Comparison of ENCODE assay signal across 11 mouse cellular contexts in genomic region chr7:92401001-92401688, GRCm38 (mm10).
DNase-seq lines count a peak whose midpoint lies in the region; ATAC-seq and TF ChIP-seq lines count a peak whose summit lies in the region.
"Had no signal": no experiment of that assay in that cellular context is flagged by ENCODE, and none has a peak within 500 bp of the region (broad histone marks: within the 10 kb centered on the region; RNA-seq: fewer than 3 reads in every experiment).

No protein-coding gene starts in this region.

- no peak overlapping the region for H3K4me2 ChIP-seq in forebrain, postnatal 0 days (ENCODE audit: low read depth)
- H3K4me2 ChIP-seq in neural tube, embryonic 13.5 days, result no peak overlapping the region
- H3K4me2 ChIP-seq: intestine, embryonic 15.5 days had no signal

- H3K4me3 ChIP-seq in forebrain, postnatal 0 days (ENCODE audit: low read depth, low read length), result no peak overlapping the region
- no peak overlapping the region for H3K4me3 ChIP-seq in neural tube, embryonic 13.5 days
- H3K4me3 ChIP-seq: intestine, embryonic 15.5 days had no signal

- peak overlapping the region; percentile 22; the same call in 1 of the 2 replicates for H3K27ac ChIP-seq in forebrain, postnatal 0 days (ENCODE audit: low read depth, low read length)
- H3K27ac ChIP-seq in neural tube, embryonic 13.5 days (replicated peaks), result peak overlapping the region; percentile 57; the same call in 1 of the 2 replicates
- H3K27ac ChIP-seq: intestine, embryonic 15.5 days had no signal

- no peaks in the 10 kb centered on the region for H3K36me3 ChIP-seq in forebrain, postnatal 0 days (ENCODE audit: insufficient read depth)
- no peaks in the 10 kb centered on the region for H3K36me3 ChIP-seq in neural tube, embryonic 13.5 days
- H3K36me3 ChIP-seq: intestine, embryonic 15.5 days had no signal

- H3K4me1 ChIP-seq in forebrain, postnatal 0 days (ENCODE audit: insufficient read depth), result 0 out of 2 replicates have a peak, but pooled peaks cover 5% of the 10 kb centered on the region
- peaks cover 13% of the 10 kb centered on the region for H3K4me1 ChIP-seq in neural tube, embryonic 13.5 days (replicated peaks)
- H3K4me1 ChIP-seq: intestine, embryonic 15.5 days had no signal

- DNase-seq in kidney, postnatal 10 days, result peak; percentile 7
- DNase-seq in kidney, postnatal 14 days, result no peak
- DNase-seq in cerebellum, adult 9-10 months, result peak; percentile 38
- DNase-seq in forebrain, postnatal 0 days, result peak; percentile 24
- DNase-seq in gastrocnemius, postnatal 4 days (ENCODE audit: low spot score in 2 of 2), result no peak
- DNase-seq: embryo, embryonic 11 days; heart, adult 11 months; kidney, postnatal 36 days had no signal

- peak; percentile 53 for ATAC-seq in forebrain, postnatal 0 days
- peak; percentile 64; the same call in 1 of the 2 replicates for ATAC-seq in neural tube, embryonic 13.5 days (ENCODE audit: low read depth)
- ATAC-seq in monocyte, adult 5-6 weeks (replicated peaks; ENCODE audit: insufficient number of reproducible peaks, low FRiP score, low TSS enrichment, poor library complexity, severe bottlenecking), result no peak
- ATAC-seq: intestine, embryonic 15.5 days had no signal

- H3K9me3 ChIP-seq in forebrain, postnatal 0 days (ENCODE audit: low read length), result no peaks in the 10 kb centered on the region
- H3K9me3 ChIP-seq in neural tube, embryonic 13.5 days, result no peaks in the 10 kb centered on the region
- H3K9me3 ChIP-seq: intestine, embryonic 15.5 days had no signal

- 22% methylated on average over 4 of the region's 4 CpGs for whole genome bisulfite sequencing in forebrain, postnatal 0 days
- 40% methylated on average over 4 of the region's 4 CpGs for WGBS in neural tube, embryonic 13.5 days

- H3K27me3 ChIP-seq in forebrain, postnatal 0 days (ENCODE audit: insufficient read depth, low read length), result no peaks in the 10 kb centered on the region
- no peaks in the 10 kb centered on the region for H3K27me3 ChIP-seq in neural tube, embryonic 13.5 days
- H3K27me3 ChIP-seq: intestine, embryonic 15.5 days had no signal

- no peak for TF ChIP-seq CTCF in forebrain, postnatal 0 days (IDR thresholded peaks at IDR 0.05; ENCODE audit: low read depth)

- H3K9ac ChIP-seq in forebrain, postnatal 0 days, result no peak overlapping the region
- H3K9ac ChIP-seq in neural tube, embryonic 13.5 days, result no peak overlapping the region
- H3K9ac ChIP-seq: intestine, embryonic 15.5 days had no signal

Comparison
In these comparisons a context has a peak if more than half of its experiments do, and no peak if none do; other contexts are left out.
1. DNase-seq: peak in kidney, postnatal 10 days (single experiment), cerebellum, adult 9-10 months (single experiment) and forebrain, postnatal 0 days (single experiment); none in kidney, postnatal 14 days (single experiment) and gastrocnemius, postnatal 4 days (0 of 2).